In the genomic region with DNA sequence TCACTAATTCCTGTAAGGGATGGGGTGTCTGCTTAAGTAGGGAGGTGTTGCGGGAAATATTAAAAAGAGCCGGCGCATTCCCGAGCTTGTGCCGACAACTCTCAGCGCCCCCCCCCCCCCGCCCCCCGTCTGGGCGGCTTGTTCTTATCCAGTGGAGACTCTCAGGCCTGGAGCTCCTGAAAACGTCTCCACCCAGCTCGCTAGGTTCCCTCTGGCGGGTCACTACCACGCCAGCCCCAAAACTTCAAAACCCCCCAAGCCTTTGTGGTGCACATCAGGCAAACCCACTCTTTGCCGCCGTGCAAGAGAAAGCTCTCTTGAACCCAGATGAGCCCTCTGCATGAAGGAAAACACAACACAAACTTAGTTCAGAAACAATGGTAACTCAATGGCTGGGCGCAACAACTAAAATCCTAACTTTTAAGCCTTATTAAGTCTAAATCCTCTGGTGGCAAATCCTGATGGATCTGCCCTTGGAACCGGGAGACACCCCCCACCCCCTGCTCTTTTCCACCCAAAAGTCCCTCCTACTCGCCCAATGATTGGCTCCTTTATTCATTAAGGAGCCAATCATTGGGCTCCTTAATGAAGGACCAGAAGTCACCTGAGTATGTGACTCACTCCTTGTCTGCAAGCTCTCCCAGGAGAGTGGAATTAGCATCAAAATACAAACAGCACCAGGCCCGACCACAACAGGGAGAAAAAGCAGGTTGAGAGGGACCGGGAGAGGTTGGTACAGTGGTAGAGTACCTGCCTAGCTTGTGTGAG, we compare ENCODE assay signal across 8 mouse cellular contexts. TPM values are rescaled to one million over a fixed set of nuclear protein-coding genes. Genes with fewer than 3 reads are reported as not detected.
DNase-seq lines count a peak whose midpoint lies in the region; ATAC-seq and TF ChIP-seq lines count a peak whose summit lies in the region.

No protein-coding gene starts in this region.

- no peak for TF ChIP-seq CTCF in stomach, postnatal 0 days (IDR thresholded peaks at IDR 0.05; ENCODE audit: low read depth)

- intact Hi-C loops in left cerebral cortex, postnatal 10 days (cut with DNase I): no loop called here

- peaks cover 28% of the 10 kb centered on the region for H3K36me3 ChIP-seq in forebrain, embryonic 10.5 days (replicated peaks)
- H3K36me3 ChIP-seq in limb, embryonic 10.5 days: no peaks in the 10 kb centered on the region
- H3K36me3 ChIP-seq in stomach, postnatal 0 days (ENCODE audit: control insufficient read depth, insufficient read depth, low read length): no peaks in the 10 kb centered on the region

- H3K4me3 ChIP-seq in forebrain, embryonic 10.5 days: peak overlapping the region; percentile 52
- peak overlapping the region; percentile 52 for H3K4me3 ChIP-seq in limb, embryonic 10.5 days
- 0 out of 2 replicates have a peak overlapping the region, but pooled peaks have one; percentile 13 for H3K4me3 ChIP-seq in stomach, postnatal 0 days (ENCODE audit: low read depth, low read length)

- ATAC-seq in stomach, postnatal 0 days (ENCODE audit: low FRiP score, low TSS enrichment): peak; percentile 58

- H3K27me3 ChIP-seq in forebrain, embryonic 10.5 days (ENCODE audit: poor library complexity, severe bottlenecking): peaks cover 11% of the 10 kb centered on the region
- H3K27me3 ChIP-seq in limb, embryonic 10.5 days (ENCODE audit: low read depth, poor library complexity, severe bottlenecking): 0 out of 2 replicates have a peak, but pooled peaks cover 5% of the 10 kb centered on the region
- H3K27me3 ChIP-seq in stomach, postnatal 0 days (ENCODE audit: control insufficient read depth, insufficient read depth, low read length): no peaks in the 10 kb centered on the region

- no peaks in the 10 kb centered on the region for H3K9me3 ChIP-seq in forebrain, embryonic 10.5 days
- no peaks in the 10 kb centered on the region for H3K9me3 ChIP-seq in limb, embryonic 10.5 days (replicated peaks)
- H3K9me3 ChIP-seq in stomach, postnatal 0 days (ENCODE audit: control insufficient read depth, low read length): no peaks in the 10 kb centered on the region

- no peak for TF ChIP-seq EP300 in stomach, postnatal 0 days (optimal IDR thresholded peaks at IDR 0.05)

- peak overlapping the region; percentile 84 for H3K27ac ChIP-seq in forebrain, embryonic 10.5 days
- H3K27ac ChIP-seq in limb, embryonic 10.5 days: peak overlapping the region; percentile 87
- no peak overlapping the region for H3K27ac ChIP-seq in stomach, postnatal 0 days (replicated peaks)

- under 1% methylated on average over 20 of the region's 20 CpGs for WGBS in forebrain, embryonic 10.5 days
- WGBS in limb, embryonic 10.5 days: 4% methylated on average over 19 of the region's 20 CpGs
- 6% methylated on average over 20 of the region's 20 CpGs for WGBS in stomach, postnatal 0 days

- peak; percentile 6 for DNase-seq in lung, postnatal 36 days
- DNase-seq in lung, postnatal 4 days: no peak
- peak; percentile 50 for DNase-seq in forebrain, embryonic 10.5 days (ENCODE audit: extremely low spot score, low spot score)
- peak; percentile 60 for DNase-seq in limb, embryonic 10.5 days (ENCODE audit: low spot score)
- no peak for DNase-seq in stomach, postnatal 0 days (ENCODE audit: low spot score)
- no peak for DNase-seq in cerebellum, adult 8-10 months
- DNase-seq in kidney, postnatal 25 days: no peak
- no peak for DNase-seq in left cerebral cortex, postnatal 10 days (ENCODE audit: extremely low spot score in 1 of 2, low spot score in 2 of 2)

- peak overlapping the region; percentile 44 for H3K4me2 ChIP-seq in stomach, postnatal 0 days (replicated peaks; ENCODE audit: low read depth)

- peaks cover 41% of the 10 kb centered on the region for H3K4me1 ChIP-seq in forebrain, embryonic 10.5 days
- H3K4me1 ChIP-seq in limb, embryonic 10.5 days: peaks cover 61% of the 10 kb centered on the region
- H3K4me1 ChIP-seq in stomach, postnatal 0 days (replicated peaks; ENCODE audit: control insufficient read depth, insufficient read depth): no peaks in the 10 kb centered on the region

- 0 out of 2 replicates have a peak overlapping the region, but pooled peaks have one; percentile 23 for H3K9ac ChIP-seq in stomach, postnatal 0 days (ENCODE audit: low read length)

RNA-seq across cellular contexts. Expression of gene Mgat5b, which starts 21.6 kb away (rescaled TPM):
- polyA plus RNA-seq in forebrain, embryonic 10.5 days (2016; fragmentation: Nextera tagmentation; extraction: Ambion mirVana): 3.3 and 3.7 TPM in 2 replicates
- 1.1 and 1.4 TPM in 2 replicates for polyA plus RNA-seq in limb, embryonic 10.5 days (2016; fragmentation: Nextera tagmentation; extraction: Ambion mirVana)
- 0.30 and 0.57 TPM in 2 replicates for polyA plus RNA-seq in stomach, postnatal 0 days (2015; fragmentation: Nextera tagmentation; extraction: Ambion mirVana)
- total RNA-seq in left cerebral cortex, postnatal 10 days (2021): 10 to 100 TPM; 91.5 to 94.4 TPM

Comparison
In these comparisons a context has a peak if more than half of its experiments do, and no peak if none do; other contexts are left out.
1. DNase-seq: peak in lung, postnatal 36 days (single experiment), forebrain, embryonic 10.5 days (single experiment) and limb, embryonic 10.5 days (single experiment); none in lung, postnatal 4 days (0 of 2), stomach, postnatal 0 days (single experiment), cerebellum, adult 8-10 months (single experiment), kidney, postnatal 25 days (0 of 2) and left cerebral cortex, postnatal 10 days (0 of 2).
2. Peak in every context shown above with its lines, with median percentiles within 50 percentile points of each other: H3K4me3 ChIP-seq.